Mouse (Mus musculus) erythroblast, embryonic 14.5 days (primary cell): Measurements from ENCODE around the gene Ankrd44.

Experiments
- GATA1 ChIP-seq: IDR thresholded peaks from 2 replicates; pipeline ENCODE4 v1.6.1; 2012; ENCODE audit warnings: low read length, inconsistent platforms, mixed read lengths
- TAL1 ChIP-seq: IDR thresholded peaks from 3 replicates; pipeline ENCODE4 v1.6.1; 2012; ENCODE audit warnings: low read length, inconsistent platforms, mixed read lengths

GRCm38 (mm10) chr1:54798415-54798814 is 127.8 kb downstream of the Ankrd44 start:
- no peak for TF ChIP-seq TAL1
- no peak for TF ChIP-seq GATA1
